Mouse (Mus musculus) layer of hippocampus, adult 2 months (tissue): ENCODE measurements around the gene Tm9sf3. TPM values are rescaled to one million over a fixed set of nuclear protein-coding genes. Genes with fewer than 3 reads are reported as not detected.

Source experiments
- DNase-seq, 2 experiments: peaks; one replicate each; pipeline ENCODE4 v3.0.0; 2022; ENCODE audit warnings: low spot score in 2 of 2
- H3K27ac ChIP-seq: fragments of 200-600 bp; 2 replicates; pipeline ENCODE4 v1.8.1; 2022
- H3K4me3 ChIP-seq: fragments of 200-600 bp; 2 replicates; pipeline ENCODE4 v1.8.1; 2022; ENCODE audit warnings: mild to moderate bottlenecking
- CTCF ChIP-seq: fragments of 200-600 bp; conservative IDR thresholded peaks from 2 replicates; pipeline ENCODE4 v1.8.1; 2022; ENCODE audit warnings: antibody characterized with exemption, mild to moderate bottlenecking, moderate library complexity
- total RNA-seq, 2 experiments: library from RNA; stranded (reverse); gene quantifications; 2 replicates each; pipeline ENCODE4 v1.2.3; 2021

Tm9sf3 gene
- total RNA-seq, 2 experiments from 2014 or later, result 114 to 118 TPM

DNA sequence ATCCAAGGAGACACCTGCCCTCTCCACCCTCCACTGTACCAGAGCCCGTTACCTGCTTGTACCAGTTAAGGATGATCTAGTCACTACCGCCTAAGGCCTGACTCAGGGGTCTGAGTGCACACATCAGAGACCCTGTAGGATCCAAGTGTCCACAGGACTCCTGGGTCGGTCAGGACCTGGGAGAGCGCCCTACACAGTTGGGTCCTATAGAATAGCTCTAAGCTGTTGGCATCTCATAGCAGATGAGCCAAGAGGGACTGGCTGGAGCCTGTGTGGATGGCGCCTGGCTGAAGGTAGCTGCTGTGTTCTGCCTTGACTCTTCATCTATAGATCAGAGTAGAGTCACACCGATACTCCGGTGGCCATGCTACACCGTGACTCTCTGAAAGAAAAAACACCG, 72.1 kb downstream of the Tm9sf3 start:
- H3K4me3 ChIP-seq, result no peak overlapping the region
- no peak for DNase-seq
- TF ChIP-seq CTCF, result no peak

DNA sequence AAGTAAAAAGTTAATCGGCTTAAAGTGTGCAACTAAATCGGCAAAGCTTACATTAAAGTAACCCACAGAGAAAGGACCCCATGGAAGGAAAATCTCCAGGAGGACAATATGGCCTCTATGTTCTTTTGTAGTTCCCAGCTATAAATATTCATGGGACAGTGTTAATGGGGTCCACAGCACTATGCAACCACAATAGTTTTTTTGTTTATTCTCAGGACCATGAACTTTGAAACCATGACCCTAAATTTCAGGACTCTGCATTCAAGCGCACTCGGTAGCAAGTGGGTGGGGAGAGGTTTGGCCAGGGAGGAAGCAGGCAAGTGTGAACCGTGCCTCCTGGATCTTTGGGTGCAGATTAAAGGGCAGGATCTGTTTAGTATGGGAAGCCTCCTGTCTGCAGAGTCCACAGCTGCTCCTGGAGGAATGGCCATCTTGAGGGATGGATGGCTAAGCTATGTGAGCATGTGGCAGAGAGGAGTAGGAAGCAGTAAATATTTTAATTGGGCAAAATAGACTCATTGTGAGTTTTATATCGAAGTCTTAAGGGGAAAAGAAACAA, 72.8 kb downstream of the Tm9sf3 start:
- no peak for DNase-seq
- Histone ChIP-seq H3K4me3 (no peak overlapping the region), H3K27ac (no peak overlapping the region)
- no peak for TF ChIP-seq CTCF

More for the DNA sequence above, 72.1 kb downstream of the Tm9sf3 start:
- no peak overlapping the region for H3K27ac ChIP-seq

- Histone ChIP-seq H3K4me3 (no peak overlapping the region), H3K27ac (no peak overlapping the region)
- no peak for TF ChIP-seq CTCF
- no peak for DNase-seq
These were observed 86.5 kb downstream of the Tm9sf3 start for GRCm38 (mm10) chr19:41177331-41177730.

DNA sequence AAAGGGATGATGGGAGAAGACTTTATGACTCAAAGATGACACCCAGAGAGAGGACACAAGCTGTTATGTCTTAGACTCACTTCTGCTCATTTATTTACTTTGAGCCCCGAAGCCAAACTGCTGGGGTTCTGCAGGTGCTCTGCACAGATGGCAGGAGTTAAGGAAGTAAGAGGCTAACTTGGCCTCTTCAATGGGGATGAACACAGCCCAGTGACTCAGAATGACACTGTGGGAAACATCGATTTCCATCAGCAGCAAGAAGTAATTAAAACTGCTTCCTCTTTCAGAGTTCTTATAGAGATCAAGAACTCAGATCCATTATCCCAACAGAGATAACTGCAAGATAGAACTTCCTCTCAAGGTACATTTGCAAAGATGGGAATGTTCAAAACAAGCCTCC, 86.9 kb downstream of the Tm9sf3 start:
- TF ChIP-seq CTCF, result no peak

DNA sequence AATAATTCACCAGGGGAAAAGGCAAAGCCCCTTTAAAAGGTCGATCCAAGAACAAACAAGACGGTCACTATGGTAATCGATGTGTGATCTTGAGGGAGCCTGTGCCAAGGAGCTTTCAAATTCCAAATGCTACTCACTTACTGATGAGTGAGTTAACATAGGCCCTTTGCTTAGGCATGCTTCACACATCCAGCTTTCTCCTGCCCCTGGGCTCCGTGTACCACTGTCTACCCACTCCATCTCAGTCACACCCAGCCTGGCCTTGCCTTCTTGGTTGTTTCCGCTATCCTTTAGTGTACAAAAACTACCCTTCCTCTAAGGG, 97.9 kb downstream of the Tm9sf3 start:
- no peak overlapping the region for H3K4me3 ChIP-seq
- H3K27ac ChIP-seq, result no peak overlapping the region
- no peak for DNase-seq
- no peak for TF ChIP-seq CTCF

More for the DNA sequence above, 86.9 kb downstream of the Tm9sf3 start:
- H3K4me3 ChIP-seq, result no peak overlapping the region
- no peak for DNase-seq
- no peak overlapping the region for H3K27ac ChIP-seq

DNA sequence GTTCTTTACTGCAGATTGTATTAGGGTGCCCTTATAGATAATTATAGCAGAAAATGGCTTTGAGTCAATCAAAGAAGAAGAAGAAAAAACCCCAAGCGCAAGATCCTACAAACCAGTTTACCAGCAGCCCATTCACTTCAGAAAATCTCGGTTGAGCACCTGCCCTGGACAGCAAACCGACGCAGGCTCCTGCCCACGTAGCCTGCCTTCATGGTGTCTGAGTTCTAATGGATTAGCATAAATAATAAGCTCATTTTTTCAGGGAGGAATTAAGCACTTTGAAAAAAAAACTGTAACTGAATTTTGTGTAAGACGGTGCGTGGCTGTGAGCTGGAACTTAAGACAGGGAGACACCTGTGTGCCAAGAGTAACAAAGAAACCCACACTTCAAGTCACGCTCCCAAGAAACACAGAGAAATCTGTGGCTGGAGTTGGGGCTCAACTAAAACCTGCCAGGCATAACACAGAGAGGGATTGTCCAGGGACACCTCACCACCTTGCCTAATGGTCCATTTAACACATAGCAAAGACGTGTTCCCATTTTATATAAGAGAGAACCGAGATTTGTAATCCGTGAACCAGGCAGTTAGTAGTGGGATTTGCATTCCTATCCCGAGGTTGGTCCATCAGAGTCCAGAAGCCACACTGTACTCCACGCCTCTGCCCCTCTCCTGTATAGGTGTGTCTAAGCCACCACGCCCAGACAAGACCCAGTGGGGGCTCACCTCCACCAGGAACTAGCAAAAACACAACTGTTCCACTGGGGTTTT, 98.5 kb downstream of the Tm9sf3 start:
- H3K27ac ChIP-seq, result no peak overlapping the region
- TF ChIP-seq CTCF, result no peak

DNA sequence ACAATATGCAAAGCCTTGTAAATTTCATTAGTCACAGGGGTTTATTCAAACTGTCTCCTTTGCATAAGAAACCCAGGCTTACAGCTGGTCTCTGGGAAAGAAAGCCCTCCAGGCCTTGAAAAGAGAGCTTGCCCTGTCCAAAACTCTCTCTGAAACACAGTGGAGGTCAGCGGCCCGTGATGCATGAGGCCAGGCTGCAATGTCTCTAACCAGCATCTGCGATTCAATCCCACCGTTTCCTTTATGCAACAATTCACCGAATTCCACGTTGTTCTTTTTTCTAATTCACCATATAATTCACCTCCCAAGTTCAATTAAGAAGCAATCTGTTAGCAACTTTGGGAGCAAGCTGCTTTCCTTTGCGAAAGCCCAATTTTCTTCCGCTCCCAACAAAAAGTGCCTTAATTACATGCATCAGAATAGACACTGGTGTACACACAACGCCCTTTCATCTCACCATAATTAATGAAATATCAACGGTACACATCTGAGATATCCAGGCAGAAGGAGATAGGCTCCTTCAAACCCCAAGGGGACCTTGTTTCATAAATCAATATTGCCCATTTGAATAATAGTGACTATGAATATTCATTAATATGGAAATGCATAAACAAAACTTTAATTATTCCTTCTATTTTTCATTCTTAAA, 99.2 kb downstream of the Tm9sf3 start:
- Histone ChIP-seq H3K4me3 (no peak overlapping the region), H3K27ac (no peak overlapping the region)
- TF ChIP-seq CTCF, result no peak
- DNase-seq, result no peak

More for the DNA sequence above, 98.5 kb downstream of the Tm9sf3 start:
- no peak overlapping the region for H3K4me3 ChIP-seq
- DNase-seq, result no peak

Other genes starting within 250 kb of the Tm9sf3 start
- not detected for gene Dntt, start 234.7 kb downstream of the Tm9sf3 start, total RNA-seq
- 10 to 100 TPM in 1 of 2 experiments, 1 to 10 TPM in 1; 8.8 to 10.8 TPM for gene Opalin, start 186.9 kb downstream of the Tm9sf3 start, total RNA-seq
- gene Tll2, start 57.2 kb downstream of the Tm9sf3 start, total RNA-seq, result under 1 TPM; 0.61 to 0.69 TPM
- 1 to 10 TPM; 2.0 to 2.1 TPM for gene Pik3ap1, start 121.1 kb upstream of the Tm9sf3 start, total RNA-seq
- gene Lcor, start 218.6 kb upstream of the Tm9sf3 start, total RNA-seq, result 10 to 100 TPM; 17.1 to 20.9 TPM